Mouse (Mus musculus) erythroblast, embryonic 14.5 days (primary cell): Measurements from ENCODE around the gene Synpr.

Source experiments
- GATA1 ChIP-seq: IDR thresholded peaks from 2 replicates; pipeline ENCODE4 v1.6.1; 2012; ENCODE audit warnings: low read length, inconsistent platforms, mixed read lengths
- TAL1 ChIP-seq: IDR thresholded peaks from 3 replicates; pipeline ENCODE4 v1.6.1; 2012; ENCODE audit warnings: low read length, inconsistent platforms, mixed read lengths

- TF ChIP-seq GATA1: no peak
- no peak for TF ChIP-seq TAL1
Measured at GRCm38 (mm10) chr14:13285341-13286130, 956 bp downstream of the Synpr start.
